ENCODE assay signal across 10 mouse cellular contexts in the genomic region with DNA sequence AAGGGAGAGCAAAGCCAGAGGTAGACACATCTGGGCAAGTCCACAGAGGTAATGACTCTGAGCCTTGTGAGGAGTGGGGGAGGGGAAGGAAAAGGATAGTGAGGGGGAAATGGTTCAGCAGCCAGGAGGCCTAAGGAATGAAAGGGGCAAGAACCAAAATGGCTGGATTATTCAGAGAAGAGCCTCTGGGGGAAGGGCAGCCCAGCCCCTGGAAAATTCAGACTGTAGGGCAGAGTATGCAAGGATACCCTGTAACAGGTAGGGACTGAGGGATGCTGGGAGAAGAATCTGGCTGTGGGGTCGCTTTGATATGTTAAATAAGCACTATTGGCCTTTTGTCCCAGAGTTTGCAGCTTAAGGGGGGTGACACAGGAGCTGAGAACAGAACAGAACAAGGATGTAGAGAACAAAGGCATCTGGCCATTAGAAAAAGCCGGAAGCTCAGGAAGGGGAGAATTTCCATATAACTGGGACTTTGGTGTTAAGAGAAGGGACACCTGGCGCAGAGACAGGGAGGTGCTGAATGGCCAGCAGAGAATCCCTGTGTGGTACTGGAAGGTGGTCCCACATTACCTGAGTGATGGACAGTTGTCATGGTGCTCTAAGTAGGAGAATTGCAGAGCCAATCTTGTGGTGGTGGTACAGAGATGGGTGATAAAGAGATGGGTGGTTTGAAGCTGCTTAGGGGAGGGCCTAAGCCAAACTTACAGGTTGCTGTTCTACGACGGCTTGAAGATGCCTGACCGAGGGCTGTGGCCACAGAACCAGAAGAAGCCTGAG.
DNase-seq lines count a peak whose midpoint lies in the region; ATAC-seq and TF ChIP-seq lines count a peak whose summit lies in the region.
"Had no signal": no experiment of that assay in that cellular context is flagged by ENCODE, and none has a peak within 500 bp of the region (broad histone marks: within the 10 kb centered on the region; RNA-seq: fewer than 3 reads in every experiment).

No protein-coding gene starts in this region.

- no peak overlapping the region for H3K4me3 ChIP-seq in hindbrain, embryonic 13.5 days
- H3K4me3 ChIP-seq in hindbrain, embryonic 12.5 days = no peak overlapping the region
- H3K4me3 ChIP-seq in ES-E14 (ENCODE audit: insufficient read depth in 1 of 2, low read depth in 1 of 2, low read length in 2 of 2, poor library complexity in 1 of 2, severe bottlenecking in 1 of 2) = no peak overlapping the region
- H3K4me3 ChIP-seq in midbrain, embryonic 12.5 days = no peak overlapping the region
- H3K4me3 ChIP-seq in liver, embryonic 11.5 days (ENCODE audit: low read depth, low read length) = no peak overlapping the region

- in situ Hi-C loops in ES-E14 (cut with MboI; ENCODE audit: low sequenced_read_pairs in 2 of 2, unreplicated experiment in 2 of 2) = no loop called here

- no peaks in the 10 kb centered on the region for H3K27me3 ChIP-seq in hindbrain, embryonic 13.5 days
- no peaks in the 10 kb centered on the region; the same call in 1 of the 2 replicates for H3K27me3 ChIP-seq in hindbrain, embryonic 12.5 days
- H3K27me3 ChIP-seq in midbrain, embryonic 12.5 days = no peaks in the 10 kb centered on the region
- no peaks in the 10 kb centered on the region for H3K27me3 ChIP-seq in liver, embryonic 11.5 days (replicated peaks; ENCODE audit: control insufficient read depth, insufficient read depth, low read length)
- H3K27me3 ChIP-seq: lung, embryonic 15.5 days had no signal

- peak; percentile 19; the same call in 1 of the 2 replicates for ATAC-seq in hindbrain, embryonic 13.5 days (ENCODE audit: low FRiP score)
- ATAC-seq in hindbrain, embryonic 12.5 days (ENCODE audit: low FRiP score) = no peak
- peak; percentile 5; the same call in 1 of the 2 replicates for ATAC-seq in midbrain, embryonic 12.5 days (ENCODE audit: low FRiP score, low read depth)
- no peak for ATAC-seq in liver, embryonic 11.5 days (replicated peaks; ENCODE audit: low FRiP score)

- no peaks in the 10 kb centered on the region for H3K9me3 ChIP-seq in hindbrain, embryonic 13.5 days
- no peaks in the 10 kb centered on the region for H3K9me3 ChIP-seq in hindbrain, embryonic 12.5 days (replicated peaks)
- H3K9me3 ChIP-seq in ES-E14 (ENCODE audit: control insufficient read depth, insufficient read depth, low read depth, low read length) = no peaks in the 10 kb centered on the region
- no peaks in the 10 kb centered on the region for H3K9me3 ChIP-seq in midbrain, embryonic 12.5 days
- H3K9me3 ChIP-seq in liver, embryonic 11.5 days (ENCODE audit: control insufficient read depth, low read length) = no peaks in the 10 kb centered on the region
- H3K9me3 ChIP-seq: limb, embryonic 15.5 days; lung, embryonic 15.5 days had no signal

- no peaks in the 10 kb centered on the region for H3K36me3 ChIP-seq in hindbrain, embryonic 13.5 days
- H3K36me3 ChIP-seq in hindbrain, embryonic 12.5 days = no peaks in the 10 kb centered on the region
- H3K36me3 ChIP-seq in ES-E14 (ENCODE audit: control insufficient read depth, insufficient read depth, low read length, poor library complexity, severe bottlenecking) = no peaks in the 10 kb centered on the region
- H3K36me3 ChIP-seq in midbrain, embryonic 12.5 days = no peaks in the 10 kb centered on the region
- H3K36me3 ChIP-seq in liver, embryonic 11.5 days (ENCODE audit: control insufficient read depth, insufficient read depth, low read length) = no peaks in the 10 kb centered on the region
- H3K36me3 ChIP-seq: limb, embryonic 15.5 days; lung, embryonic 15.5 days had no signal

- peaks cover 12% of the 10 kb centered on the region for H3K4me1 ChIP-seq in hindbrain, embryonic 13.5 days (replicated peaks)
- H3K4me1 ChIP-seq in hindbrain, embryonic 12.5 days = peaks cover 16% of the 10 kb centered on the region
- H3K4me1 ChIP-seq in ES-E14 (ENCODE audit: control insufficient read depth in 2 of 2, insufficient read depth in 2 of 2, low read length in 2 of 2, poor library complexity in 1 of 2) = peaks cover 10 to 19% of the 10 kb centered on the region in 2 experiments
- H3K4me1 ChIP-seq in midbrain, embryonic 12.5 days = peaks cover 13% of the 10 kb centered on the region
- peaks cover 4% of the 10 kb centered on the region; the same call in 1 of the 2 replicates for H3K4me1 ChIP-seq in liver, embryonic 11.5 days (replicated peaks; ENCODE audit: control insufficient read depth, insufficient read depth, low read length)

- H3K27ac ChIP-seq in hindbrain, embryonic 13.5 days = no peak overlapping the region
- H3K27ac ChIP-seq in hindbrain, embryonic 12.5 days = no peak overlapping the region
- peak overlapping the region; percentile 97 for H3K27ac ChIP-seq in ES-E14 (ENCODE audit: insufficient read depth, low read depth, low read length, poor library complexity, severe bottlenecking)
- H3K27ac ChIP-seq in midbrain, embryonic 12.5 days (replicated peaks) = no peak overlapping the region
- H3K27ac ChIP-seq in liver, embryonic 11.5 days (ENCODE audit: low read depth, low read length) = no peak overlapping the region
- H3K27ac ChIP-seq: limb, embryonic 15.5 days; lung, embryonic 15.5 days had no signal

- H3K9ac ChIP-seq in hindbrain, embryonic 13.5 days = no peak overlapping the region
- H3K9ac ChIP-seq in hindbrain, embryonic 12.5 days = no peak overlapping the region
- H3K9ac ChIP-seq in ES-E14 (ENCODE audit: insufficient read depth, low read depth, low read length, poor library complexity, severe bottlenecking) = no peak overlapping the region; the same call in 1 of the 2 replicates
- H3K9ac ChIP-seq in midbrain, embryonic 12.5 days (replicated peaks) = no peak overlapping the region
- H3K9ac ChIP-seq in liver, embryonic 11.5 days (ENCODE audit: low read depth, low read length) = no peak overlapping the region
- H3K9ac ChIP-seq: limb, embryonic 15.5 days; lung, embryonic 15.5 days had no signal

- H3K4me2 ChIP-seq in hindbrain, embryonic 13.5 days = no peak overlapping the region
- H3K4me2 ChIP-seq in hindbrain, embryonic 12.5 days (replicated peaks) = no peak overlapping the region
- no peak overlapping the region for H3K4me2 ChIP-seq in midbrain, embryonic 12.5 days (replicated peaks)
- H3K4me2 ChIP-seq in liver, embryonic 11.5 days = no peak overlapping the region

- 70% methylated on average over 6 of the region's 6 CpGs for WGBS in hindbrain, embryonic 13.5 days
- WGBS in hindbrain, embryonic 12.5 days = 65% methylated on average over 6 of the region's 6 CpGs
- WGBS in midbrain, embryonic 12.5 days = 60% methylated on average over 6 of the region's 6 CpGs
- 65% methylated on average over 6 of the region's 6 CpGs for WGBS in liver, embryonic 11.5 days

- DNase-seq in ES-E14 (ENCODE audit: low read depth, low spot score) = peak; percentile 91
- peak; percentile 28 for DNase-seq in embryo, embryonic 11 days
- DNase-seq in liver, embryonic 11.5 days (ENCODE audit: low spot score) = no peak
- DNase-seq in lung, postnatal 10 days = no peak
- no peak for DNase-seq in adrenal gland, adult 2 months

TF ChIP-seq in ES-E14, 5 proteins besides CTCF, POLR2A, EP300 and RAD21:
- TF ChIP-seq HCFC1 (IDR thresholded peaks at IDR 0.05; ENCODE audit: borderline replicate concordance, insufficient read depth, low read length) (no peak), CHD2 (IDR thresholded peaks at IDR 0.05; ENCODE audit: low read depth, low read length) (no peak; the same call in 1 of the 2 replicates), MAFK (IDR thresholded peaks at IDR 0.05; ENCODE audit: insufficient read depth, low read depth, low read length) (no peak), ZNF384 (IDR thresholded peaks at IDR 0.05; ENCODE audit: low read depth, low read length) (no peak), ZC3H11A (IDR thresholded peaks at IDR 0.05; ENCODE audit: borderline replicate concordance, low read depth, low read length) (no peak)

Comparison
In these comparisons a context has a peak if more than half of its experiments do, and no peak if none do; other contexts are left out.
1. ATAC-seq: peak in hindbrain, embryonic 13.5 days (single experiment) and midbrain, embryonic 12.5 days (single experiment); none in hindbrain, embryonic 12.5 days (single experiment) and liver, embryonic 11.5 days (single experiment).
2. DNase-seq: peak in ES-E14 (single experiment) and embryo, embryonic 11 days (single experiment); none in liver, embryonic 11.5 days (single experiment), lung, postnatal 10 days (single experiment) and adrenal gland, adult 2 months (single experiment).